Mouse (Mus musculus) cortical plate, adult 2 months (tissue): ENCODE measurements around the gene Msl1.

ENCODE experiments used
- CTCF ChIP-seq: fragments of 200-500 bp; IDR thresholded peaks from 2 replicates; pipeline ENCODE4 v1.5.1; 2011; ENCODE audit warnings: mild to moderate bottlenecking, control low read depth, low read length; ENCODE audit not compliant: insufficient read depth; ENCODE audit errors: extremely low read depth
- POLR2A ChIP-seq: fragments of 200-500 bp; IDR thresholded peaks from 2 replicates; pipeline ENCODE4 v1.6.1; 2011; ENCODE audit warnings: mild to moderate bottlenecking, low read length, control low read depth; ENCODE audit not compliant: insufficient read depth; ENCODE audit errors: extremely low read depth

DNA sequence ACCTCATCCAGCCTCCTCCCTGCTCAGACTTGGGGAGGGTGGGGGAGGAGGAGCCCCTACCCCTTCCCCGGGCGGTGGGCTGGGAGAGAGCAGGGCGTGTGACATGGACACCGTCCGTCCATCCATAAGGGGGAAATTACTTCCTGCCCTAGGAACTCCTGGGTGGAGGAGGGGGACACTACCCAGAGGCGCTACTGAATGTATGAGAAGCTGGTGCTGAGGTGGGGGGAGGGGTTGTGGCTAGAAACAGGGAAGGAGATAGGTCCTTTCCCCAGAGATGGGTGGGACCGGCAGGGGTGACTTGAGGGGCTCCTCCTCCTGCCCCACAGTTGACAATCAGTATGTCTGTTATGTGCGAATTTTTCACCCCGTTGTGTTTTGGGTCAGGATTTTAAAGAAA is 28.0 kb upstream of the Msl1 start:
- no peak for TF ChIP-seq CTCF
- TF ChIP-seq POLR2A, result peak; percentile 60
